Mouse (Mus musculus) stomach, embryonic 16.5 days (tissue): ENCODE results near the gene Ube2b. TPM values are rescaled to one million over a fixed set of nuclear protein-coding genes. Genes with fewer than 3 reads are reported as not detected.

Experiments
- ATAC-seq: fragments of 200-750 bp; cut with Nextera tagmentation; 2 replicates; pipeline ENCODE4 v1.8.0; 2017; ENCODE audit warnings: moderate number of reproducible peaks, moderate TSS enrichment; ENCODE audit not compliant: insufficient read depth, low FRiP score
- H3K27ac ChIP-seq: fragments of 300-500 bp; sonication (generic); 2 replicates; pipeline ENCODE4 v1.5.1; 2014; ENCODE audit warnings: low read length
- H3K27me3 ChIP-seq: fragments of 300-500 bp; sonication (generic); 2 replicates; pipeline ENCODE4 v1.6.1; 2014; ENCODE audit warnings: low read length, control low read depth, mixed read lengths; ENCODE audit not compliant: control insufficient read depth, insufficient read depth
- H3K36me3 ChIP-seq: fragments of 300-500 bp; sonication (generic); 2 replicates; pipeline ENCODE4 v1.6.1; 2014; ENCODE audit warnings: low read length; ENCODE audit not compliant: control insufficient read depth, insufficient read depth
- H3K4me1 ChIP-seq: fragments of 300-500 bp; sonication (generic); 2 replicates; pipeline ENCODE4 v1.6.1; 2014; ENCODE audit warnings: low read length, control low read depth, mixed read lengths; ENCODE audit not compliant: control insufficient read depth, insufficient read depth
- H3K4me2 ChIP-seq: fragments of 300-500 bp; sonication (generic); 2 replicates; pipeline ENCODE4 v1.6.1; 2014; ENCODE audit warnings: low read depth, low read length, mixed read lengths
- H3K4me3 ChIP-seq: fragments of 300-500 bp; sonication (generic); replicated peaks from 2 replicates; pipeline ENCODE4 v1.5.1; 2014; ENCODE audit warnings: mild to moderate bottlenecking, low read length
- H3K9ac ChIP-seq: fragments of 300-500 bp; sonication (generic); 2 replicates; pipeline ENCODE4 v1.6.1; 2014; ENCODE audit warnings: low read length
- H3K9me3 ChIP-seq: fragments of 300-500 bp; sonication (generic); replicated peaks from 2 replicates; pipeline ENCODE4 v1.6.1; 2016; ENCODE audit warnings: low read length, control low read depth; ENCODE audit not compliant: control insufficient read depth
- WGBS: fragments of 180-500 bp; shearing (Covaris S2); extraction: QIAGEN DNeasy Blood & Tissue Kit; methylation state at CpG from one replicate; pipeline ENCODE4 v1.1.7; 2014; 5-methylcytosine and 5-hydroxymethylcytosine counted together
- polyA plus RNA-seq: library from polyadenylated mRNA; unstranded; fragments of >200 nt; fragmentation: Nextera tagmentation; extraction: Ambion mirVana; gene quantifications from 2 replicates; pipeline ENCODE4 v1.2.1, GENCODE M21; 2015

The Ube2b gene
- polyA plus RNA-seq: 192 and 223 TPM in 2 replicates

DNA sequence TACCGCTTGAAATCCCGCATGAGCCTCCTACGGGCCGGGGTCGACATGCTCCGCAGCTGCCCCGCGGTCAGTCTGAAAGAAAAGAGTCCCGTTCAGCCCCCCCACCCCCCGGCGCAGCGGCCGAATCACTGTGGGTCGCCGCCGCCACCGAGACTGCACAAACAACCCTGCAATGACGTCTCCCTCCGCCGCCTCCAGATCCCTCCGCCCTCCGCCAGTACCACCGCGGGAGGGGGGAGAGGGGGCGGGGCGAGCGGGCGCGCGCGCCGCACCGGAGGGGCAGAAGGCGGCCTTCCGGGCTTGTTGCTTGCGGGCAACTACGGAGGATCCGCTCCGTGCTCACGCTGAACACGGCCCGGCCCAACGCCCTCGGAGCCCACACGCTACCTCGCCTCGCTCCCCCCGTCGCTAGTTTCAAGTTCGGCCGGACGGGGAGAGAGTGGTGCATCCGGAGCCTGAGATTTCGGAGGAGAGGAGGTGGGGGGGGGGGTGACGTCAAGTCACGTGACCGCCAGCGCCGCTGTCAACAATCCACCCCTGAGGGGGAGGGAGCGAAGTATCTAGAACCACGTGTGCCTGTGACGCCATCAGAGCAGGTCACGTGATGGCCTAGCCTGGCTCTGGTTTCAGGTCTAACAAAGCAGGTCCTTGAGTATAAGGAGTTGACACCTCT is at the start of gene Ube2b:
TSS of gene Ube2b (minus strand) at position 473 of the 673 bp plus-strand sequence.
- Histone ChIP-seq H3K36me3 (0 out of 2 replicates have a peak, but pooled peaks cover 8% of the 10 kb centered on the region), H3K9me3 (no peaks in the 10 kb centered on the region), H3K4me2 (peak within 1 kb of the TSS; percentile 93), H3K27ac (peak within 1 kb of the TSS; percentile 95), H3K9ac (peak within 1 kb of the TSS; percentile 96), H3K27me3 (no peaks in the 10 kb centered on the region), H3K4me1 (peaks cover 26% of the 10 kb centered on the region), H3K4me3 (peak within 1 kb of the TSS; percentile 97)
- WGBS: under 1% methylated on average over 61 of the region's 63 CpGs
- peak; percentile 86 for ATAC-seq

GRCm38 (mm10) chr11:52046446-52047165 is 46.0 kb upstream of the Ube2b start:
- no peak for ATAC-seq
- peaks cover 4% of the 10 kb centered on the region; the same call in 1 of the 2 replicates for H3K4me1 ChIP-seq
- peak overlapping the region; percentile 45; the same call in 1 of the 2 replicates for H3K9ac ChIP-seq
- H3K27ac ChIP-seq: no peak overlapping the region; the same call in 1 of the 2 replicates
- H3K9me3 ChIP-seq: no peaks in the 10 kb centered on the region
- H3K27me3 ChIP-seq: no peaks in the 10 kb centered on the region
- no peaks in the 10 kb centered on the region for H3K36me3 ChIP-seq
- 38% methylated on average over 4 of the region's 4 CpGs for WGBS
- no peak overlapping the region for H3K4me3 ChIP-seq
- H3K4me2 ChIP-seq: no peak overlapping the region

- no peaks in the 10 kb centered on the region for H3K27me3 ChIP-seq
- H3K4me2 ChIP-seq: no peak overlapping the region
- no peak for ATAC-seq
- no peak overlapping the region for H3K4me3 ChIP-seq
- H3K9ac ChIP-seq: no peak overlapping the region
- H3K36me3 ChIP-seq: no peaks in the 10 kb centered on the region
- H3K9me3 ChIP-seq: no peaks in the 10 kb centered on the region
- H3K4me1 ChIP-seq: peaks cover 4% of the 10 kb centered on the region; the same call in 1 of the 2 replicates
- H3K27ac ChIP-seq: no peak overlapping the region
Measured at GRCm38 (mm10) chr11:52044156-52044555, 43.6 kb upstream of the Ube2b start.

- no peak for ATAC-seq
- H3K27ac ChIP-seq: no peak overlapping the region
- H3K4me3 ChIP-seq: no peak overlapping the region
- H3K9me3 ChIP-seq: no peaks in the 10 kb centered on the region
- WGBS: 73% methylated on average over 3 of the region's 3 CpGs
- H3K36me3 ChIP-seq: no peaks in the 10 kb centered on the region
- peaks cover 4% of the 10 kb centered on the region; the same call in 1 of the 2 replicates for H3K4me1 ChIP-seq
- H3K27me3 ChIP-seq: no peaks in the 10 kb centered on the region
- H3K9ac ChIP-seq: no peak overlapping the region
- H3K4me2 ChIP-seq: no peak overlapping the region
Measured at GRCm38 (mm10) chr11:52043224-52043623, 42.7 kb upstream of the Ube2b start.

- H3K27ac ChIP-seq: no peak overlapping the region
- ATAC-seq: no peak
- no peak overlapping the region for H3K4me3 ChIP-seq
- no peaks in the 10 kb centered on the region for H3K36me3 ChIP-seq
- H3K4me2 ChIP-seq: no peak overlapping the region
- no peaks in the 10 kb centered on the region for H3K4me1 ChIP-seq
- H3K9ac ChIP-seq: no peak overlapping the region
- WGBS: 52% methylated on average over 3 of the region's 3 CpGs
- no peaks in the 10 kb centered on the region for H3K9me3 ChIP-seq
- H3K27me3 ChIP-seq: no peaks in the 10 kb centered on the region
Measured at GRCm38 (mm10) chr11:52037659-52038058, 37.1 kb upstream of the Ube2b start.

DNA sequence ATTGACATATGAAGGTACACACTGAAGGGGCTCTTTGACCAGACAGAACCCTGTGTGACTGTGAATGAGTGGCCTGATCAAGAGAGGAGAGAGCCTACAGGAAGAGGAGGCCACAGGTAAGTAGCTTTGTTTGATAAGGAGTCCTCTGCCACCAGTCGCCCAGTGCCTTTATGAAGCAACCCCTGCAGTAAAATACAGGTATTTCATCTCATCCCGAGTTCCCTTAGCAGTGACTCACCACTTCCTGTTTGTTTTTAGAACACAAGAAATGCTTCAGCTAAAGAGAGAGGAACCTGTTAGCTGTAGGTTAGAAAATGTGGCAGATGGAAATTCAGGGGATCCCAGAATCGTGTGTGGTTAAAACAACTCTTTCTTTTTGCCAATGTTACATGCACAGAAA is 35.3 kb upstream of the Ube2b start:
- Histone ChIP-seq H3K4me3 (no peak overlapping the region), H3K4me2 (no peak overlapping the region), H3K9me3 (no peaks in the 10 kb centered on the region), H3K36me3 (no peaks in the 10 kb centered on the region), H3K4me1 (no peaks in the 10 kb centered on the region), H3K27ac (no peak overlapping the region), H3K27me3 (no peaks in the 10 kb centered on the region), H3K9ac (no peak overlapping the region)
- ATAC-seq: no peak
- 63% methylated on average over 3 of the region's 3 CpGs for WGBS

GRCm38 (mm10) chr11:52033953-52034352 is 33.4 kb upstream of the Ube2b start:
- H3K27me3 ChIP-seq: no peaks in the 10 kb centered on the region
- H3K4me3 ChIP-seq: no peak overlapping the region
- no peaks in the 10 kb centered on the region for H3K36me3 ChIP-seq
- no peak overlapping the region for H3K27ac ChIP-seq
- H3K4me1 ChIP-seq: no peaks in the 10 kb centered on the region
- H3K4me2 ChIP-seq: no peak overlapping the region
- 86% methylated on average over 1 of the region's 1 CpGs for WGBS
- H3K9me3 ChIP-seq: no peaks in the 10 kb centered on the region
- no peak overlapping the region for H3K9ac ChIP-seq
- no peak for ATAC-seq

DNA sequence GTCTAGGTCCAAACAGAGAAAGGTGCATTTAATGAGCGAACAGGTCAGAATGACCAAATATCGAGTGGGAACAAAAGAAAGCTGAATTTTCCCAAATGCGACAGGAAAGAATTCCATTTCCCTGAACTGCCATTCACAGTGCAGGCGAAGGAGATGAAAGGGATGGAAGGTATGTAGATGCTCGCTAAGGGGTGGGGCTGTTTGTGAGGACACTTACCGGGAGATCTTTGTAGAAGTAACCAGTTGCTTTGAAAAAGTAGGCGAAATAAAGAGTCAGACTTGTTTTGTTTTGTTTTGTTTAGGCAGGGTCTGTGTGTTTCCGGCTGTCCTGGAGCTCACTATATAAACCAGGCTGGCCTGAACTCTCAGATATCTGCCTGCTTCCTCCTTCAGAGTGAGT is 31.8 kb upstream of the Ube2b start:
- no peaks in the 10 kb centered on the region for H3K4me1 ChIP-seq
- no peak overlapping the region for H3K4me2 ChIP-seq
- H3K36me3 ChIP-seq: no peaks in the 10 kb centered on the region
- no peak for ATAC-seq
- H3K9ac ChIP-seq: no peak overlapping the region
- H3K9me3 ChIP-seq: no peaks in the 10 kb centered on the region
- H3K27me3 ChIP-seq: no peaks in the 10 kb centered on the region
- H3K4me3 ChIP-seq: no peak overlapping the region
- WGBS: 61% methylated on average over 8 of the region's 8 CpGs
- H3K27ac ChIP-seq: no peak overlapping the region

DNA sequence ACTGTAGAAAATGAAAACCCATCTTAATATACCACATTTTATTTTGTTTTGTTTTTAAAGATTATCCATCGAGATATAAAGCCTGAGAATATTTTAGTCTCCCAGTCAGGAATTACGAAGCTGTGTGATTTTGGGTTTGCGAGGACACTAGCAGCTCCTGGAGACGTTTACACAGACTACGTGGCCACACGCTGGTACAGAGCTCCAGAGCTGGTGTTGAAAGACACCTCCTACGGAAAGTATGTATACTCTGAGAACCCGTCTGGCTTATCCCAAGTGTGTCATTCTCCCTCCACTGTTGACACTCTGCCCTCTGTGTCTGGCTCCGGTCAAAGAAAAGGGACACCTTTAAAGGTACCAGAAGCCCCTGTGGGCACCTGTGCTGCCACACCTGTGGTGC is 17.7 kb upstream of the Ube2b start:
- H3K9me3 ChIP-seq: no peaks in the 10 kb centered on the region
- 69% methylated on average over 9 of the region's 9 CpGs for WGBS
- H3K4me2 ChIP-seq: no peak overlapping the region
- no peaks in the 10 kb centered on the region for H3K27me3 ChIP-seq
- H3K4me3 ChIP-seq: no peak overlapping the region
- no peaks in the 10 kb centered on the region for H3K36me3 ChIP-seq
- no peak overlapping the region for H3K27ac ChIP-seq
- no peak for ATAC-seq
- H3K9ac ChIP-seq: no peak overlapping the region
- H3K4me1 ChIP-seq: no peaks in the 10 kb centered on the region
